Mouse (Mus musculus) monocyte, adult 5-6 weeks (primary cell): ENCODE measurements at regions not wholly inside any gene's neighbourhood (a gene's known extent, or its start where the extent isn't known, plus 50 kb on each side); places are given as distances from the start of the nearest gene placed in this dataset.

ENCODE experiments used
- ATAC-seq: fragments of 153-309, 156-312 bp; replicated peaks from 2 replicates; pipeline ENCODE4 v1.8.0; 2017; ENCODE audit warnings: mild to moderate bottlenecking; ENCODE audit not compliant: low TSS enrichment, insufficient number of reproducible peaks, severe bottlenecking, poor library complexity, low FRiP score

DNA sequence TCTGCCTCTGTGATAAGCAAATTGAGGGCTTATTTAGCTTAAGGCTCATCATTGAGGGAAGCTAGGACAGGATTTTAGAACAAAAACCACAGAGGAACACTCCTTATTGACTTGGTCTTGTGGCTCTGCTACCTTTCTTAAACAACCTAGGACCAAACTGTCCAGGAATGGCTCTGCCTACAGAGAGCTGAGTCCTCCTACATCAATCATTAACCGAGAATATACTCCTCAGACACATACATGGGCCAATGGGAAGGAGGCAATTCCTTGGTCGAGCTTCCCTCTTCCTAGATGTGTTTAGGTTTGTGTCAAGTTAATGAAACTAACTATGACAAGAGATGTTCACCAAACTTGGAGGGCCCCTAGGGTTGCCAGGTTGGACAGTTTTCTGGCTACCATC lies 279.8 kb downstream of the Rps24 start:
- no peak for ATAC-seq

DNA sequence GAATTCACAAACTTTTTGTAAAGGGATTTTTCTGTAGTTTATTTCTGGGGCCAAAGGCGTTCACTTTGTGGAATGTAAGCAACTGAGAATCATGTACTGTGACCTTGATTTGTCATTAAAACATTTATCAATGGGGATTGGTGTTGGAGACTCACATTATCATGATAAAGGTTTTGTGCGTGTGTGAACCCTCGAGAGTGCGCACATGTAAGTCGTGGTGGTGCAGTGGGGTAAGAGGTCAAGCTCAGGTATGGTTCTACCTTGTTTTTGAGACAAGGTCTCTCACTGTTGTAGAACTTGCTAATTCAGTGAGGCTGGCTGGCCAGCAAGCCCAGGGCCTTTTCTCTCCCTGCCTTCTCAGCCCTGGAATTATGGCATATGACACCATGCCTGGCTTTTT lies 280.4 kb downstream of the Rps24 start:
- no peak for ATAC-seq

DNA sequence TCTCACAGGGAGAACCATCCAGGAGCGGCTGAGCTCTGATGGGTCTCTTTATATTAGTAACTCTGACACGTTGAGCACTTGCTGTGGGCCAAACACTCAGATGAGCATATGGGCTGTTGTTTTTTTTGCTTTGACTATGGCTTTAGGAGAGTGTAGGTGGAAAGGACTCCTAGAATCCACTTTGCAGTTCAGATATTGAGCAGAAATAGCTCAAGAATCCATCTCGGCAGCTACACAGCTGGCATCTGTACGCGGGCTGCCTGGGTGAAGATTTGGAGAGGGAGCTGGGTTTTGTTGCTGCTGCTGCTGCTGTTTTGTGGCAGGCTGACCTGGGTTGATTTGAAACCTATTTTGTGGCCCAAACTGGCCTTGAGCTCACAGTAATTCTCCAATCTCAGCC lies 281.0 kb downstream of the Rps24 start:
- no peak for ATAC-seq

DNA sequence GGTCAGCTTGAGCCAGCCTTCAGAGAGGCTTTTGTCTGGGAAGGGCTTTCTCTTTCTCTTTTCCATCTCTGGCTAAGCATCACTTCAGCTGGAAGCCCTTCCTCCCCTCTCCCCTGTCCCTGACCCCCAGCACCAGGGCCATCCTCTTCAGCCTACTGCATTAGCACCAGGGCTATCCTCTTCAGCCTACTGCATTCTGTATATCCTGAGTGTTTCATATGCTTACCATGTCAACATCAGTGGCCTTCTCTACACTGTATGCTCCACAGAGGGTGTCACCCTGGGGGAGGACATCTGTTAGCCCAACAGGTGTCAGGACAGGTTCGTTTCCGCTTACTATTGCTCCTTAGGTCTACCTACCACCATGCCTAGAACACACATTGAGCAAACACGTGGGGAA lies 282.5 kb downstream of the Rps24 start:
- no peak for ATAC-seq

DNA sequence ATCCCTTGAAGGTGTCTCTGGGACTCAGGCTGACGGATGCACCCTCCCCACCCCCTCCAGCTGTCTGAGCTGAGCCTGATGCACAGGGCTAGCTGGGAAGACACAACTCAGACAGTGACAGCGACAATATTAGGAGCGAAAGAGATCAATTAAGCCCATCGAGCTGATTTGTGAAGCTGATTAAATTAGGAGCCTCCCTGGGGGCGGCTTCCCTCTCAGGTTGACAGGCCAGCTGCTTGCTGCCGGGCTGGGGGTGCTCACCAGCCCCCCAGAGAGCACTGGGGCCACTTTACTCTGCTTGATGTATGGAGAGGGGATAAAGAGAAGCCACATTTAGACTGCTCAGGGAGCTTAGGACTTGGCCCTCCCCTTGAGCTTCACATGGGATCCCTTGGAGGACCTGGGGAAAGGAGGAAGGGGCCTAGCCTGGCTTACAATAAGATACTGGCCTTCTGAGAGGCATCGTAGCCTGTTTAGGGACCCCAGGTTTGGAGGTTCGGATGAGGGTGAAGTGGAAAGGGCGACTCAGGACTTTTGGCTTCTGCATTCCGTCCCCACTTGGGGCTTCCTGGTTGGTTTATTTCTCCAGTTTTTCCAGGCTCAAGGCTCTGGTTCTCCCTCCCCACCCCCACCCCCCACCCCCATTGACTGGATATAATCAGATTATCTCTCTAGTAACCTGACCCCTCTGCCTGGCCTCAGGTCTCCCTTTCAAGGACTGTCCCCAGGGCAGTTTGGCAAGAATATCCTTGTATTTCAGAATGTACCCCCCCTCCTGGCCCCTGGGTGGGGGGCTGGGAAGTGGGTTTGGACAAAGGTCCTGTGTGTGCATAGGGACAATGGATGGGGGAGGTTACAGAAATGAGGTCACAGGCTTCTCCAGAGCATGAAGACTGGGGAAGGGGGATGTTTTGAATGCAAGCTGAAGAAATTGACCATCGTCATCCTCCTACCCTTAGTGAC lies 283.4 kb downstream of the Rps24 start:
- no peak for ATAC-seq

GRCm38 (mm10) chr14:24771663-24772062 lies 284.7 kb downstream of the Rps24 start:
- ATAC-seq = no peak

- no peak for ATAC-seq
These were observed 285.2 kb downstream of the Rps24 start for GRCm38 (mm10) chr14:24772129-24772528.

- peak; percentile 40; the same call in 1 of the 2 replicates for ATAC-seq
These were observed 292.1 kb downstream of the Rps24 start for GRCm38 (mm10) chr14:24778748-24779630.

GRCm38 (mm10) chr14:24781674-24782073 lies 294.7 kb downstream of the Rps24 start:
- no peak for ATAC-seq

DNA sequence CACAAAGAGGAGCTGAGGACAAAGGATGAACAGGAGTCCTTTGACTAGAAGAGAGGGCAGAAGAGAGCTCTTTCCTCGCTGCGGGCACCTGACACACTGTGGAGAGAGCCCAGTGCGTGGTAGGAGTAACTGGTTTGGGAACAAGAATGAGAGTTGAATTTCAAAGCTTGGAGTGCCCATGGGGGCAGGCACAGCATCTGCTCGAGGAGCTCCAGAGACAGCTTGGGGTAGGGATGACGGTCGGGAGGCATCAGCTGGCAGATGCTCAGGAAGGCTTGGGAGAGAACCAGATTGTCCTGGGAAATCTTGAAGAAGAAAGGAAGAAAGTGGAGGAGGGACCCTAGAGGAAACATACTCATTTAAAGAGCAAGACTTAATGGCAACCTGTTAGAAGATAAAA lies 297.0 kb downstream of the Rps24 start:
- no peak for ATAC-seq

DNA sequence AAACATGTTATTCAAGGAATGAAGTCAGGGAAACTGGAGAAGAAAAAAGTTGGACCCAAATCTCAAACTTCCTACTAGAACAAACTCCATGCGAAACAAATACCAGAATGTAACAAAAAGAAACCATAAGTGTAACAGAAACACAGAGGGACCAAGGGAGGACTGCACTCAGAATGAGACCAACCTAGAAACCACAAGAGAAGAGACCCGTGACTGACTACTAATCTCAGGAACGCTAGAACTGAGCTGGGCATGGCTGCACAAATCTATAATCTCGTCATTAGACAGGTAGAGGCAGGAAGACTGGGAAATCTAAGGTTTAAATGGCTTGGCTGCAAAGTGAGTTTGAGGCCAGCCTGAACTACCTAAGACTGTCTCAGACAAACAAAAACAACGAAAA lies 298.5 kb downstream of the Rps24 start:
- ATAC-seq = no peak

DNA sequence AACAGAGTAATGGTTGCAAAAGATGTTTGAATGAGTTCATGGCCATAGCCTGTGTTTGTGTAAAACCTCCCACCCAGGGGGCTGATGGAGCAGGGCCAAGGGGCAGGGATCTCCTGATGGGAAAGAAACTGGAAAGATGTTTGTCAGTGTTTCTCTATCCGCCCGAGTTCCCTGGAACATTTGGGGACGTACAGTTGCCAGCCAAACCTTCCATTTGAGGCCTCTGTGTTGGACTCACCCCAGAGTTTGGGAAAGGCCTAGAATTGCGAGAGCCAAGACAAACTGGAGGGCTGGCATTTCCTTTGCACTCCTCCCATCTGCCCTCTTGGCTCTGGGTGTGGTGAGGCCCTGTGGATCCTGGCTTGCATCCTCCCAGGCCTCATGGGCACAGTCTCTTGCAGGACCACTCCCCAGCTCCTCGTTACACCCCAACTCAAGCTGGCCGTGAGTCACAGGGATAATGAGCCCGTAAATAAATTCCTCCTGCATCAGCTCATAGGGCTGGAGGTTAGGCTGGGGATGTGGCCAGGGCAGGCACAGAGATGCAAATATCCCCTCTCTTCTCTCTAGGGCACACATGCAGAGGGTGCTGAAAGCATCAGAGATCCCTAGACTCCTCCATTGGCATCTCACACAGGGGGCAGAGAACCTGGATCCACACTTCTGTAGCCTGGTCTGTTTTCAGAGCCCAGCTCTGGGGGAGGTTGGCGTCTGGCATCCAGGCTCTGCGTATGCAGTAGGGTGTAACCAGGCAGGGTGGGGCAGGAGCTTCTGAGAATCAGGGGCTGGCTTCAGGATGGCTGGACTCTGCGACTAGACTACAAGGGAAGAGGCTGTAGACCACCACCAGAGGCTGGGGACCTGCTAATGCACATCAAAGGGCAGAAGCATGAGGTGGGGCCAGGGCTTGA lies 306.7 kb downstream of the Rps24 start:
- no peak for ATAC-seq

- ATAC-seq = no peak
These were observed 307.5 kb downstream of the Rps24 start for GRCm38 (mm10) chr14:24794359-24794845.

DNA sequence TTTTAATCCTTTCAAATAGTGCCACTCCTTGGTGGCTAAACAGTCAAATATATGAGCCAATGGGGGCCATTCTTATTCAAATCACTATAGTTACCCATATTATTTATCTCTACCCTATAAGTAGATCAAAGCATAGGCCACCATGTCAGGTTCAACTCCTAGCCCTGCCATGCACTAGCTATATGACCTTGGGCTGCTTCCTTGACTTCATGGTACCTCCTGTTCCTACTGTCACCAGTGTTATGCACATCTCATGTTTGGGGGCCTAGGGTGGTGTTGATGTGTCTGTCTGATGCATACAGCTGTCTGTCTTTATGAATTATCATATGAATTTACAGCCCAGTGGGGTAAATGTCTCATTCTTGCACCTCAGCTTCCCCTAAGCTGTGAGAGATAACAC lies 310.6 kb downstream of the Rps24 start:
- no peak for ATAC-seq

- ATAC-seq = no peak
These were observed 311.1 kb downstream of the Rps24 start for GRCm38 (mm10) chr14:24798066-24798465.

DNA sequence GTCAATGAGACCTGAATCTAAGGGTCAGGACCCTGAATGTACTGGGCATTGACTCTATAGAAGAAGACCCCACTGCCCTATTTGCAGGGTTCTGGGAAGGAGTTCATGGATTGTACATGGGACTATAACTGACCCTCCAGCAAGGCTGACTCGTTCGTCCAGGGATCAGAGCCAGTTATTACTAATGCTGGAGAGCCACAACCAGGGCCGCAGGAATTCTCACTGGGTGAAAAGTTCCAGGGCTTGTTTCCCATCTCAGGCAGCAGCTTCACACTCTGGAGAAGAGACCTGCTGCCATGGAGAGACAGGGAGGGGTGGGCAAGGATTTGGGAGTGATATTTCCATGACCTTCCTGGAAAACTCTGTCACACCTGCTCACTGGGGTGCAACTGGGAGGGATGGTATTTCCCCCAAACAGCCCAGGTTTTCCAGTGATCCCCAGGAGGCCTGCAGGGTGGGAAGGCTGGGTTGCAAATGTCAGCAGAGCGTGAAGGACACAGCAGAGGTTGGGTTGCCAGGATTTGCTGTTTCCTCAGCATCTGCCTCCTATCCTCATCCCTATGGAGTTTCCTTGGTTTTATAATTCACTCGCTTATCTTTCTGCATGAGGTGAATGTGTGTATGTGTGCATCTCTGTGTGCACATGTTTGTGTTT lies 316.2 kb downstream of the Rps24 start:
- ATAC-seq = no peak

DNA sequence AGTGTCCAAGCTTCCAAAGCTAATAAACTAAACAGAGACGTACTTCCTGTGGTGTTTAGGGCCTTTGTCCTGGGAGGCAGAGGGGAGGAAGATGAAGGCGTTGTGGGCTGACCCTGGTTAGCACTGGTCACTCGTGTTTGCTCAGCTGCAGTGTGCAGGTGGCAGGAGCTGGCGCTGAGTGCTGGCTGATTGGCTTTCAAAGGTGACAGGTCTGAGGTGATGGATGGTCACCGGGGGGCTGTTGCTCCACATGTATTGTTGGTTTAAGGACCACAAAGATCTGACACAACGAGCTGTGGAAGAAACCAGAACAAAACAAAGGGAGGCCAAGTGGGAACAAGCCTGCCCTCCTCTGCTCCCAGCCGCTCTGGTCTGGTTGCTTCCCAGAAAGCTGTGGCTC lies 320.1 kb downstream of the Rps24 start:
- ATAC-seq = no peak
